Mouse (Mus musculus) midbrain, embryonic 11.5 days (tissue): ENCODE results near the gene Gp9. TPM values are rescaled to one million over a fixed set of nuclear protein-coding genes. Genes with fewer than 3 reads are reported as not detected.
"Not testable (repeated sequence)": the region's sequence is repeated elsewhere in the genome, so short reads cannot be mapped to it uniquely, and the experiment has no call there.

Experiments used
- ATAC-seq: fragments of 200-750 bp; cut with Nextera tagmentation; 2 replicates; pipeline ENCODE4 v1.8.0; 2017; ENCODE audit warnings: moderate TSS enrichment, moderate library complexity; ENCODE audit not compliant: low FRiP score
- DNase-seq: peaks from one replicate; pipeline ENCODE4 v3.0.0; 2015; ENCODE audit warnings: low spot score; ENCODE audit errors: missing footprints
- H3K27ac ChIP-seq: fragments of 300-500 bp; sonication (generic); 2 replicates; pipeline ENCODE4 v1.5.1; 2014; ENCODE audit warnings: low read depth, low read length
- H3K27me3 ChIP-seq: fragments of 300-500 bp; sonication (generic); 2 replicates; pipeline ENCODE4 v1.6.1; 2014; ENCODE audit warnings: mild to moderate bottlenecking, low read length, moderate library complexity, mixed read lengths; ENCODE audit not compliant: control insufficient read depth, insufficient read depth
- H3K36me3 ChIP-seq: fragments of 300-500 bp; sonication (generic); 2 replicates; pipeline ENCODE4 v1.6.1; 2014; ENCODE audit warnings: mild to moderate bottlenecking, low read length, moderate library complexity, mixed read lengths; ENCODE audit not compliant: control insufficient read depth, insufficient read depth
- H3K4me1 ChIP-seq: fragments of 300-500 bp; sonication (generic); 2 replicates; pipeline ENCODE4 v1.6.1; 2014; ENCODE audit warnings: low read length; ENCODE audit not compliant: control insufficient read depth, insufficient read depth
- H3K4me2 ChIP-seq: fragments of 300-500 bp; sonication (generic); 2 replicates; pipeline ENCODE4 v1.6.1; 2014; ENCODE audit warnings: mild to moderate bottlenecking, moderate library complexity
- H3K4me3 ChIP-seq: fragments of 300-500 bp; sonication (generic); 2 replicates; pipeline ENCODE4 v1.5.1; 2014; ENCODE audit warnings: low read depth, low read length
- H3K9ac ChIP-seq: fragments of 300-500 bp; sonication (generic); 2 replicates; pipeline ENCODE4 v1.6.1; 2014; ENCODE audit warnings: low read length
- H3K9me3 ChIP-seq: fragments of 300-500 bp; sonication (generic); 2 replicates; pipeline ENCODE4 v1.6.1; 2016; ENCODE audit warnings: low read length; ENCODE audit not compliant: control insufficient read depth
- WGBS: fragments of 180-500 bp; shearing (Covaris S2); extraction: QIAGEN DNeasy Blood & Tissue Kit; methylation state at CpG from one replicate; pipeline ENCODE4 v1.1.7; 2014; 5-methylcytosine and 5-hydroxymethylcytosine counted together
- polyA plus RNA-seq: library from polyadenylated mRNA; unstranded; fragments of >200 nt; fragmentation: Nextera tagmentation; extraction: Ambion mirVana; gene quantifications from 2 replicates; pipeline ENCODE4 v1.2.1, GENCODE M21; 2014

Gp9 gene
- polyA plus RNA-seq, 1 experiment from 2014 or later, result 2.5 TPM

DNA sequence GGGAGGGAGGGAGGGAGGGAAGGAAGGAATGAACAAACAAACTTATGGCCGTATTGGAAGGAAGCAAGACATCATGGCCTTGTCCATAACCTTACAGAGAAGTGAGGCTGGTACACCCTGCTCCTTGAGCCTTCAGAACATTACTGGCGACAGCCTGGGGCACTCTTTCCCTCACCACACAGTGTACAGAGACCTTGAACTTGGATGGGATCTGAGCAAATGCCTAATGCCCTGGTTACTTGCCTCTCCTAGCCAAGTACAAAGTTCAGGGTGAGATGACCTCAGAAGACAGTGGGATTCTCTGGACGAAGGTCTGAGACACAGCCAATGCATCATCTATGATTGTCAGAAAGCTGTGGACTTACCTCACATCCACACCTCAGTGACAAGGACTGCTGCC, 18.0 kb upstream of the Gp9 start:
- DNase-seq (no peak), ATAC-seq (no peak)
- H3K4me2 ChIP-seq, result no peak overlapping the region
- H3K4me1 ChIP-seq, result no peaks in the 10 kb centered on the region
- H3K9me3 ChIP-seq, result no peaks in the 10 kb centered on the region
- H3K4me3 ChIP-seq, result no peak overlapping the region
- no peak overlapping the region for H3K9ac ChIP-seq
- 63% methylated on average over 3 of the region's 3 CpGs for WGBS
- H3K27me3 ChIP-seq, result no peaks in the 10 kb centered on the region
- H3K27ac ChIP-seq, result no peak overlapping the region
- no peaks in the 10 kb centered on the region for H3K36me3 ChIP-seq

- Histone ChIP-seq H3K27me3 (no peaks in the 10 kb centered on the region), H3K9me3 (no peaks in the 10 kb centered on the region), H3K36me3 (no peaks in the 10 kb centered on the region), H3K4me3 (no peak overlapping the region), H3K4me2 (no peak overlapping the region), H3K27ac (no peak overlapping the region), H3K4me1 (no peaks in the 10 kb centered on the region), H3K9ac (no peak overlapping the region)
- no peak for ATAC-seq
- DNase-seq, result no peak
- WGBS, result 86% methylated on average over 5 of the region's 5 CpGs
These were observed 15.7 kb upstream of the Gp9 start for GRCm38 (mm10) chr6:87762161-87762560.

DNA sequence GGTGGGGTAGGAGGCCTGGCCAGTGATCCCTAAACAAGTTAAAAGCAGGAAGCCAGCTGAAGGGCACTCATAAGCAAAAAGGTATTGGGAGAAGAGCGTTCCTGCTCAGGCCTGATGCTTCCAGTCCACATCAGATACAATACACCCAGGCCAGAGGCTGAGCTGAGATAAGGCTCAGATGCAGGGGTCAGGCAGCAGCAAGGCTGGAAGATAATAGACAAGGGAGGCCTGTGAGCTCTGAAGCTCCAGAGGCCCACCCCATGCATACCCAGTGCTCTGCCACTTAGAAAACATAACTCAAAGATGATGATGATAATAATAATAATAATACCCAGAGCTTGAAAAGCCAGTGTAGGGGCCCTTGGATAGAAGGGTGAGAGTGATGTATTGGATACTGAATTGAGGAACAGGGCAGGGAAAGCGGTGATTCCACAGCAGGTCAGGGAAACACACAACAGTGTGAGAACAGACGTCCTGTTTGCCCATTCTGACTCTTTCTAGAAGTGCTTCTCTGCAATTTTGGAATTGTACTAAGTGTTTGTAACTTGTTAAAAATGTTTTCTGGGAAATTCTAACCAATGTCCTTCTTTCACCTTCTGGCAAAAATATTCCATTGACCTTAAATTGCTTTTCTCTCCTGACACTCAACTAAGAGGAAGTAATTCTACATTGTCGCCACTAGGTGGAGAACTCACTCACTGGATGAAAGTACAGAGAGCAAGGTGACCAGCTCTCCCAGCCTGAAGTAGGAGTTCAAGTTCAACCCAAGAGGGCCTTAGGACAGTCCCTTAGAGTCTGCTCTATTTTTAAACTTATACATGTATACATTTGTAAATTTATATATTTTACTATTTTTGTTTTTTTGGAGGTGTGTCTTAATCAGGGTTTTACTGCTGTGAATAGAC, 14.2 kb upstream of the Gp9 start:
- Histone ChIP-seq H3K4me1 (no peaks in the 10 kb centered on the region), H3K4me2 (no peak overlapping the region), H3K27me3 (no peaks in the 10 kb centered on the region), H3K36me3 (no peaks in the 10 kb centered on the region), H3K4me3 (no peak overlapping the region), H3K9ac (no peak overlapping the region), H3K27ac (no peak overlapping the region), H3K9me3 (no peaks in the 10 kb centered on the region)
- 68% methylated on average over 4 of the region's 4 CpGs for WGBS
- DNase-seq (no peak), ATAC-seq (no peak)

DNA sequence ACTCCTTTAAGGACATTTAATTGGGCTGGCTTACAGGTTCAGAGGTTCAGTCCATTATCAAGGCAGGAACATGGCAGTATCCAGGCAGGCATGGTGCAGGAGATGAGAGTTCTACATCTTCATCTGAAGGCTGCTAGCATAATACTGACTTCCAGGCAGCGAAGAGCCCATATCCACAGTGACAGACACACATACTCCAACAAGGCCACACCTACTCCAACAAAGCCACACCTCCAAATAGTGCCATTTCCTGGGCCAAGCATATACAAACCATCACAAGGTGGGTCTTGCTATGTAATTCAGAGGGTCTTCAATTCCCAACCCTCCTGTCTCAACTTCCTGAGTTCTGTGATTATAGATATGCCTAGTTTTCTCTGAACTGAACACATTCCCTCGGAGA, 13.6 kb upstream of the Gp9 start:
- H3K4me3 ChIP-seq, H3K9me3 ChIP-seq, H3K9ac ChIP-seq, H3K27me3 ChIP-seq, ATAC-seq, H3K4me2 ChIP-seq, H3K4me1 ChIP-seq, H3K27ac ChIP-seq, DNase-seq, H3K36me3 ChIP-seq: not testable (repeated sequence)
- WGBS, result 95% methylated on average over 2 of the region's 2 CpGs

- Histone ChIP-seq H3K9me3 (no peaks in the 10 kb centered on the region), H3K36me3 (no peaks in the 10 kb centered on the region), H3K4me3 (no peak overlapping the region), H3K27me3 (no peaks in the 10 kb centered on the region), H3K9ac (no peak overlapping the region), H3K4me1 (no peaks in the 10 kb centered on the region), H3K27ac (no peak overlapping the region), H3K4me2 (no peak overlapping the region)
- ATAC-seq (no peak), DNase-seq (no peak)
- WGBS, result 54% methylated on average over 8 of the region's 8 CpGs
These were observed 7.2 kb upstream of the Gp9 start for GRCm38 (mm10) chr6:87770626-87771025.

- no peak for DNase-seq
These were observed 3.4 kb upstream of the Gp9 start for GRCm38 (mm10) chr6:87774466-87774865.

GRCm38 (mm10) chr6:87774909-87775308, 3.0 kb upstream of the Gp9 start:
- Histone ChIP-seq H3K9ac (no peak overlapping the region), H3K27me3 (no peaks in the 10 kb centered on the region), H3K9me3 (no peaks in the 10 kb centered on the region), H3K36me3 (no peaks in the 10 kb centered on the region), H3K4me3 (no peak overlapping the region), H3K4me1 (no peaks in the 10 kb centered on the region), H3K4me2 (no peak overlapping the region), H3K27ac (no peak overlapping the region)
- DNase-seq, result no peak
- ATAC-seq, result no peak
- 90% methylated on average over 9 of the region's 9 CpGs for WGBS

More at GRCm38 (mm10) chr6:87774466-87774865, 3.4 kb upstream of the Gp9 start:
- ATAC-seq, result no peak
- 39% methylated on average over 1 of the region's 1 CpGs for WGBS
- Histone ChIP-seq H3K4me2 (no peak overlapping the region), H3K9ac (no peak overlapping the region), H3K27ac (no peak overlapping the region), H3K36me3 (no peaks in the 10 kb centered on the region), H3K4me3 (no peak overlapping the region), H3K4me1 (no peaks in the 10 kb centered on the region), H3K27me3 (no peaks in the 10 kb centered on the region), H3K9me3 (no peaks in the 10 kb centered on the region)

GRCm38 (mm10) chr6:87775588-87776245, 2.2 kb upstream of the Gp9 start:
- WGBS, result 81% methylated on average over 3 of the region's 3 CpGs
- H3K4me1 ChIP-seq, result no peaks in the 10 kb centered on the region
- H3K27ac ChIP-seq, result no peak overlapping the region
- ATAC-seq (no peak), DNase-seq (no peak)
- no peak overlapping the region for H3K4me3 ChIP-seq
- H3K27me3 ChIP-seq, result no peaks in the 10 kb centered on the region
- H3K9ac ChIP-seq, result no peak overlapping the region
- H3K9me3 ChIP-seq, result no peaks in the 10 kb centered on the region
- no peak overlapping the region for H3K4me2 ChIP-seq
- no peaks in the 10 kb centered on the region for H3K36me3 ChIP-seq

DNA sequence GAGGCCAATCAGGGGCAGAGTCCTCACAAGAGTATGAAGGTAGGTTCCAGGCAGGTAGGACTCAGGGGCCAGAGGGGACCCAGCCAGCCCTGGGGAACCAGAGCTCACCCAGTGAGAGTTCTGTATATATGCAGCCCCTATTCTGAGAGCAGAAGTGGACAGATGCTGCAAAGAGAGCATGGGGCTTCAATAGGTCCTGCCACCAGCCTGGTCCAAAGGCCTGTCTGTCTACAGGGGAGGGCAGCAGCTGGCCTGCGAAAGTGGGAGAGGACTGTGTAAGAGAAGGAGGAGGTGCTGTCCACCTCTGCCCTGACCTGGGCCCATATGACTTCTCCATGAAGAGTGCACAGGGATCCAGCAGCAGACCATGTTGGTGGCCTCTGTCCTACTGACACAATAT, 1.2 kb upstream of the Gp9 start:
- no peak for ATAC-seq
- Histone ChIP-seq H3K4me2 (no peak overlapping the region), H3K4me1 (no peaks in the 10 kb centered on the region), H3K4me3 (no peak overlapping the region), H3K27ac (no peak overlapping the region), H3K27me3 (no peaks in the 10 kb centered on the region), H3K36me3 (no peaks in the 10 kb centered on the region), H3K9me3 (no peaks in the 10 kb centered on the region), H3K9ac (no peak overlapping the region)
- WGBS, result 100% methylated on average over 1 of the region's 1 CpGs
- DNase-seq, result no peak
